Mouse (Mus musculus) ZHBTc4 (cell line): ENCODE measurements at regions not wholly inside any gene's neighbourhood (a gene's known extent, or its start where the extent isn't known, plus 50 kb on each side); places are given as distances from the start of the nearest gene placed in this dataset.

ENCODE experiments used
- DNase-seq: peaks from one replicate; pipeline ENCODE4 v3.0.0-alpha.2; 2011; ENCODE audit warnings: low read depth, low spot score

DNA sequence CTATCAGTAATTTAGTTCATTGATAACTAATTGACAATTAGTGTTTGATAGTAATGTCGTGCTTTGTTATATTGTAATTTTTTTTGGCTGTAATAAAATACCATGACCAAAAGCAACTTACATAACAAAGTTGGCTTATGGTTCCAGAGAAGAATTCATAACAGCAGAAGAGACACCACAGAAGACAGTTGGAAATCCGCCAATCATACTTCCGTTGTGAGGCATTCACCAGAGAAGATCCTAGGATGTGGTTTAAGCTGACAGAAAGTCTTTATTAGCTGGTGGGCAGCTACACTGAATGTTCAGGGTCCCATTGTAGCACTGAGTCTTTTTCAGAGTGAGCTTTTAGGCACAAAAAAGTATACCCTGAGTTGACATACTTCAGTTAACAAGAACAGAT is 109.9 kb downstream of the Sec23a start:
- no peak for DNase-seq

- no peak for DNase-seq
These were observed 136.0 kb downstream of the Sec23a start for GRCm38 (mm10) chr12:58875808-58876207.

DNA sequence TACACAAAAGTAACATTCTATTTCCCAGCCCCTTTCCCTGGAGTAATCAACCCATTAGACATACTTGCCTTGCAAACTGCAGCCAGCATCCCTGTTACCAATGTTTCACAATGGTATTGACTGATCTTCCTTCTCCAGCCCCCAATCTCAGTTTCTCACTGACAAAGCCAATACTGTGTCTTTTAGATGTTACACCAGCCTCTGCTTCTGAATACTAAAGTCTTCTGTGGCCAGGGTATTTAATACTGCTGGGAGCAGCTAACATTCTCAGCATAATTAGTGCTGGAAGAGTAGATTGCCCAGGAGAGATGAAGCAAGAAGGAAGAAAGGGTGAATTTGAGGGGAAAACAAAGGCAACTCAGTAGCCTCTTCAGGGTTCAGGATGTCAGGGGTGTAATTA is 139.4 kb downstream of the Sec23a start:
- no peak for DNase-seq

DNA sequence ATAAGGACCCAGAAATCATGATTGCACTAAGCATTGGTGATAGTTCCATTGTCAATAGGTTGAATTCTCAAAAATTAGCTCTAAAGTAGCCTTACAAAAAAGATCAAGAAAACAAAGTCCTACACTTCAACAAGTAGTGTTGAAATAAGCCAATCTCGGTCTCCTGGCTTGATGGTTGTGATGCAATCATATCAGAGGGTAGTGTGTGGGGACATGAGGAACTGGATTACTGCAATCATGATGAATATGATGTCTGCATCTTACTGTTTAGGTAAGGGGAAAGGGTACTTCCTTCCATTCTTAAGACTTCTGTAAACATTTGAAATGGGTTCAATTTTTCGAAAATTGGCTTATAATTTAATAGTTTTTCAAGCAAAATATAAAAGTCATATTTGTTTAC is 155.3 kb downstream of the Sec23a start:
- no peak for DNase-seq

- DNase-seq = no peak
These were observed 160.0 kb downstream of the Sec23a start for GRCm38 (mm10) chr12:58851677-58852385.

DNA sequence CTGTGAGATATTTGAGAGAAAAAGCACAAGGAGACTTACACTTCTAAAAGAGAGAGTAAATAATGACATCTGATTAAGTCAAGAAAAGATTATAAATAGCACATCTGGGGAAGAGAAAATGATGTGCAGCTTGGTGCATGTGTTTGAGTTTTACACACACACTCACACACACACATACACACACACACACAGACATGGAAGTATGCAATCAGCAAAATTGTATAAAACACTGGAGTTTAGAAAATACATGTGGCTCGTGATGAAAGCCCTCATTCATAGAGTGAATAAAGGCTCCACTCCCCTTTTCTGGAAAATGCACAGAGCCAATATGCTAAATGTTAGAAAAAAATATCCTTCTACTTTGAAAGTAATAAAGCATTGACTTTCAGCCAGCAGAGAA is 182.2 kb downstream of the Sec23a start:
- no peak for DNase-seq

GRCm38 (mm10) chr12:58827864-58828263 is 184.0 kb downstream of the Sec23a start:
- DNase-seq = no peak

GRCm38 (mm10) chr12:58825139-58825921 is 186.5 kb downstream of the Sec23a start:
- DNase-seq = no peak

GRCm38 (mm10) chr12:58822971-58823370 is 188.8 kb downstream of the Sec23a start:
- no peak for DNase-seq

GRCm38 (mm10) chr12:58804068-58804467 is 207.7 kb downstream of the Sec23a start:
- no peak for DNase-seq

GRCm38 (mm10) chr12:58802410-58802809 is 209.4 kb downstream of the Sec23a start:
- peak; percentile 89 for DNase-seq
